Mouse (Mus musculus) inflammation-experienced regulatory T-cells, adult 6 months (primary cell): Measurements from ENCODE around the gene Stk4. TPM values are rescaled to one million over a fixed set of nuclear protein-coding genes. Genes with fewer than 3 reads are reported as not detected.

ENCODE experiments used
- ATAC-seq: one replicate; pipeline ENCODE4 v1.8.0; 2017
- polyA plus RNA-seq, 3 experiments: library from polyadenylated mRNA; unstranded; fragments of 100-300 nt; shearing (Covaris generic); gene quantifications; one replicate each; pipeline ENCODE4 v1.2.1; 2017

Stk4 gene
- polyA plus RNA-seq, 3 experiments from 2014 or later = 167 to 200 (median 173) TPM

- ATAC-seq = no peak
These were observed 11.5 kb downstream of the Stk4 start for GRCm38 (mm10) chr2:164081577-164081976.

GRCm38 (mm10) chr2:164082175-164082574 lies 12.1 kb downstream of the Stk4 start:
- no peak for ATAC-seq

GRCm38 (mm10) chr2:164083609-164084341 lies 13.7 kb downstream of the Stk4 start:
- peak; percentile 70 for ATAC-seq

GRCm38 (mm10) chr2:164084342-164084700 lies 14.2 kb downstream of the Stk4 start:
- ATAC-seq = peak; percentile 46

GRCm38 (mm10) chr2:164087416-164088017 lies 17.4 kb downstream of the Stk4 start:
- peak; percentile 21 for ATAC-seq

- ATAC-seq = no peak
These were observed 19.4 kb downstream of the Stk4 start for GRCm38 (mm10) chr2:164089508-164089907.

GRCm38 (mm10) chr2:164094152-164094551 lies 24.0 kb downstream of the Stk4 start:
- no peak for ATAC-seq

GRCm38 (mm10) chr2:164098603-164099250 lies 28.6 kb downstream of the Stk4 start:
- ATAC-seq = no peak

- ATAC-seq = no peak
These were observed 31.8 kb downstream of the Stk4 start for GRCm38 (mm10) chr2:164101936-164102335.

GRCm38 (mm10) chr2:164102366-164102765 lies 32.2 kb downstream of the Stk4 start:
- ATAC-seq = no peak

GRCm38 (mm10) chr2:164103501-164103900 lies 33.4 kb downstream of the Stk4 start:
- peak; percentile 60 for ATAC-seq

GRCm38 (mm10) chr2:164106287-164107035 lies 36.3 kb downstream of the Stk4 start:
- ATAC-seq = no peak

GRCm38 (mm10) chr2:164107125-164107874 lies 37.2 kb downstream of the Stk4 start:
- no peak for ATAC-seq

GRCm38 (mm10) chr2:164108501-164108900 lies 38.4 kb downstream of the Stk4 start:
- ATAC-seq = no peak

- no peak for ATAC-seq
These were observed 41.4 kb downstream of the Stk4 start for GRCm38 (mm10) chr2:164111546-164111945.

GRCm38 (mm10) chr2:164114051-164114450 lies 43.9 kb downstream of the Stk4 start:
- ATAC-seq = no peak

GRCm38 (mm10) chr2:164115531-164115930 lies 45.4 kb downstream of the Stk4 start:
- no peak for ATAC-seq

GRCm38 (mm10) chr2:164119503-164119902 lies 49.4 kb downstream of the Stk4 start:
- no peak for ATAC-seq

- no peak for ATAC-seq
These were observed 53.1 kb downstream of the Stk4 start for GRCm38 (mm10) chr2:164123169-164123766.

- no peak for ATAC-seq
These were observed 56.4 kb downstream of the Stk4 start for GRCm38 (mm10) chr2:164126533-164126955.

- ATAC-seq = no peak
These were observed 57.2 kb downstream of the Stk4 start for GRCm38 (mm10) chr2:164127297-164127696.
